Mouse (Mus musculus) natural killer cell, adult 2 months (primary cell): ENCODE data around the gene Tbc1d30.

Experiments
- DNase-seq, 2 experiments: peaks; one replicate each; pipeline ENCODE4 v3.0.0; 2022; ENCODE audit warnings: low spot score in 2 of 2

The Tbc1d30 gene

GRCm38 (mm10) chr10:121314186-121314585 is 36.9 kb downstream of the Tbc1d30 start:
- DNase-seq = no peak

GRCm38 (mm10) chr10:121313049-121313448 is 38.0 kb downstream of the Tbc1d30 start:
- no peak for DNase-seq

GRCm38 (mm10) chr10:121310511-121311221 is 40.4 kb downstream of the Tbc1d30 start:
- DNase-seq = no peak

- DNase-seq = no peak
Measured at GRCm38 (mm10) chr10:121309801-121310510, 41.1 kb downstream of the Tbc1d30 start.

GRCm38 (mm10) chr10:121309123-121309655 is 41.9 kb downstream of the Tbc1d30 start:
- no peak for DNase-seq

GRCm38 (mm10) chr10:121305441-121305840 is 45.6 kb downstream of the Tbc1d30 start:
- no peak for DNase-seq

- no peak for DNase-seq
Measured at GRCm38 (mm10) chr10:121303559-121303958, 47.5 kb downstream of the Tbc1d30 start.

- DNase-seq = no peak
Measured at GRCm38 (mm10) chr10:121301868-121302267, 49.2 kb downstream of the Tbc1d30 start.

GRCm38 (mm10) chr10:121300659-121301058 is 50.4 kb downstream of the Tbc1d30 start:
- DNase-seq = no peak

- DNase-seq = peak in 1 of 2 experiments; percentile 12
Measured at GRCm38 (mm10) chr10:121297054-121297701, 53.9 kb downstream of the Tbc1d30 start.

- no peak for DNase-seq
Measured at GRCm38 (mm10) chr10:121294471-121294870, 56.6 kb downstream of the Tbc1d30 start.

GRCm38 (mm10) chr10:121293829-121294228 is 57.2 kb downstream of the Tbc1d30 start:
- no peak for DNase-seq

GRCm38 (mm10) chr10:121291272-121291917 is 59.7 kb downstream of the Tbc1d30 start:
- no peak for DNase-seq

GRCm38 (mm10) chr10:121290682-121291078 is 60.4 kb downstream of the Tbc1d30 start:
- DNase-seq = no peak

- no peak for DNase-seq
Measured at GRCm38 (mm10) chr10:121289970-121290681, 61.0 kb downstream of the Tbc1d30 start.

GRCm38 (mm10) chr10:121282926-121283325 is 68.2 kb downstream of the Tbc1d30 start:
- DNase-seq = no peak

GRCm38 (mm10) chr10:121282436-121282835 is 68.6 kb downstream of the Tbc1d30 start:
- DNase-seq = peak in 1 of 2 experiments; percentile 13

- DNase-seq = no peak
Measured at GRCm38 (mm10) chr10:121280943-121281342, 70.1 kb downstream of the Tbc1d30 start.

- no peak for DNase-seq
Measured at GRCm38 (mm10) chr10:121277022-121277471, 74.0 kb downstream of the Tbc1d30 start.

GRCm38 (mm10) chr10:121274964-121275363 is 76.1 kb downstream of the Tbc1d30 start:
- DNase-seq = no peak

- no peak for DNase-seq
Measured at GRCm38 (mm10) chr10:121271002-121271401, 80.1 kb downstream of the Tbc1d30 start.
